Mouse (Mus musculus) forebrain, embryonic 16.5 days (tissue): ENCODE results near the gene Vps33b. TPM values are rescaled to one million over a fixed set of nuclear protein-coding genes. Genes with fewer than 3 reads are reported as not detected.
"Not testable (repeated sequence)": the region's sequence is repeated elsewhere in the genome, so short reads cannot be mapped to it uniquely, and the experiment has no call there.

Experiments used
- ATAC-seq: fragments of 200-750 bp; cut with Nextera tagmentation; 2 replicates; pipeline ENCODE4 v1.8.0; 2017; ENCODE audit warnings: mild to moderate bottlenecking, moderate library complexity
- H3K27ac ChIP-seq: fragments of 300-500 bp; sonication (generic); 2 replicates; pipeline ENCODE4 v1.5.1; 2014; ENCODE audit warnings: low read length, control low read depth
- H3K27me3 ChIP-seq: fragments of 300-500 bp; sonication (generic); replicated peaks from 2 replicates; pipeline ENCODE4 v1.6.1; 2014; ENCODE audit warnings: low read length; ENCODE audit not compliant: control insufficient read depth, insufficient read depth
- H3K36me3 ChIP-seq: fragments of 300-500 bp; sonication (generic); 2 replicates; pipeline ENCODE4 v1.6.1; 2014; ENCODE audit not compliant: control insufficient read depth, insufficient read depth
- H3K4me1 ChIP-seq: fragments of 300-500 bp; sonication (generic); replicated peaks from 2 replicates; pipeline ENCODE4 v1.6.1; 2014; ENCODE audit warnings: low read length; ENCODE audit not compliant: control insufficient read depth, insufficient read depth
- H3K4me2 ChIP-seq: fragments of 300-500 bp; sonication (generic); 2 replicates; pipeline ENCODE4 v1.6.1; 2014; ENCODE audit warnings: mild to moderate bottlenecking, low read length, control low read depth
- H3K4me3 ChIP-seq: fragments of 300-500 bp; sonication (generic); replicated peaks from 2 replicates; pipeline ENCODE4 v1.5.1; 2014; ENCODE audit warnings: mild to moderate bottlenecking, low read length, control low read depth
- H3K9ac ChIP-seq: fragments of 300-500 bp; sonication (generic); replicated peaks from 2 replicates; pipeline ENCODE4 v1.6.1; 2014; ENCODE audit warnings: low read depth, low read length, control low read depth
- H3K9me3 ChIP-seq: fragments of 300-500 bp; sonication (generic); 2 replicates; pipeline ENCODE4 v1.6.1; 2016; ENCODE audit warnings: low read length; ENCODE audit not compliant: control insufficient read depth
- WGBS: fragments of 180-500 bp; shearing (Covaris S2); extraction: QIAGEN DNeasy Blood & Tissue Kit; methylation state at CpG from one replicate; pipeline ENCODE4 v1.1.7; 2014; 5-methylcytosine and 5-hydroxymethylcytosine counted together
- polyA plus RNA-seq: library from polyadenylated mRNA; unstranded; fragments of >200 nt; fragmentation: Nextera tagmentation; extraction: Ambion mirVana; gene quantifications from 2 replicates; pipeline ENCODE4 v1.2.1, GENCODE M21; 2015

Vps33b gene
- polyA plus RNA-seq, 1 experiment from 2014 or later = 27.0 TPM

DNA sequence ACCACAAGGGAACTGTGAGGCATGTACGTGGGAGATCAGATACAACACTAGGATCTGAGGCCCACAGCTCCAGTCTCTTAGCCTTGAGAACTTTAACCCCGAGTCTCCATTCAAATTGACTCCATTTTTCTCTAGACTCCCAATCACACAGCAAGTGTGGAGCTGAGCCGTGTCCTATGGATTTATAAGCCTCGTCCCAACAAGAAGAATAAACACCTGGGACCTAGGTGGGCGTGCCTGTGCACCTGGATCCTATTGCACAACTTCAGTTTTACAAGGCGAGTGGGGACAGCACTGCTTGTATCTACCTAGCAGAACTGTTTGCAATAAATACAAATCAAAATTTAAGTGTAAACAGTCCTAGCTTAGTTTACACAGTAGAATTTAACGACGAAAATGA, 53.9 kb downstream of the Vps33b start:
- ATAC-seq = no peak
- peaks cover 26% of the 10 kb centered on the region for H3K36me3 ChIP-seq
- peak overlapping the region; percentile 79 for H3K4me3 ChIP-seq
- H3K9ac ChIP-seq = peak overlapping the region; percentile 48
- no peaks in the 10 kb centered on the region for H3K27me3 ChIP-seq
- 18% methylated on average over 8 of the region's 8 CpGs for WGBS
- peaks cover 18% of the 10 kb centered on the region for H3K4me1 ChIP-seq
- peak overlapping the region; percentile 96 for H3K27ac ChIP-seq
- H3K4me2 ChIP-seq = peak overlapping the region; percentile 60
- H3K9me3 ChIP-seq = no peaks in the 10 kb centered on the region

DNA sequence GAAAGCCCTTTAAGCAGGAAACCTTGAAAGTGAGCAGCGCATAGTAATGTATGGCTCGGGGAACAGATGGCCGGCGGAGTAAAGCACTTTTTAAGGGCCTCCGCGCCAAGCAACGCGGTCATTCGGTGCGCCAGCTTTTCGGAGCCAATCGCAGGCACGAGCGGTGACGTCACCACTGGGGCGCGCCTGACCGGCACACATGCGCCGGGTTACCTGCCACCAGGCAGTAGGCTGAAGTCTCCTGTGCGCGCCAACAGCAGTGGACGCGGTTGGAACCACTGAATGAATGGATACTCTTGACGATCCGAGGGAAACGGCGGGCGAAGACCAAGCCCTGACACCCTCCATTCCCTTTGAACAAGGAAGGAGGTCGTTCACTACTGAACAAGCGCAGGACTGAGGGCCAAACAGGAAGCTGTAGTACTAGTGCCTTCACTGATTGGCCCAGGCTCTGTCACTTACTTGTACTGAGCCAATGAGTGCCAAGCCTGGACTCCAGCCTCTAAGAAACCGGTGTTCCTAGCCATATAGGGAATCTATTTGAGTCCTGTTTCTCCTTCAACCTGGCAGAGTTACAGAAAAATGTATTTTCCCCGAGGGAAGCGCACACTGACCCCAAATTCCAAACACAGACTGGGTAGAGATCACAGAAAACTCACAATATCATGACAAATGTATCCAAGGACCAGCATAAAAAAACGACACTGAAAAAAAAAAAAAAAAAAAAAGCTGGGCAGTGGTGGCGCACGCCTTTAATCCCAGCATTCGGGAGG, 54.8 kb downstream of the Vps33b start, which contains the start of gene Rccd1:
Gene Rccd1 (minus strand): TSS at position 412 of the 773 bp plus-strand sequence.
- no peaks in the 10 kb centered on the region for H3K9me3 ChIP-seq
- ATAC-seq = peak; percentile 100

DNA sequence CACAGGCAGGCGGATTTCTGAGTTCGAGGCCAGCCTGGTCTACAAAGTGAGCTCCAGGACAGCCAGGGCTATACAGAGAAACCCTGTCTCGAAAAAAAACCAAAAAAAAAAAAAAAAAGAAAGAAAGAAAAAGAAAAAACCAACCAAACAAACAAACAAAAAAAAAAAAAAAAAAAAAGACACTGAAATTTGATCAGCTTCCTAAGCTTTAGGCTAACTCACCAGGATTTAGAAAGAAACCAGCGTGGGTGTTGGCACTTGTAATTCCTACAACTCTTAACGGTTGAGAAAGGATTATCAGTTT, 55.3 kb downstream of the Vps33b start:
- peaks cover 18% of the 10 kb centered on the region for H3K4me1 ChIP-seq
- not testable (repeated sequence) for H3K9ac ChIP-seq, ATAC-seq, H3K9me3 ChIP-seq, H3K27me3 ChIP-seq, H3K4me3 ChIP-seq
- 34% methylated on average over 5 of the region's 5 CpGs for WGBS
- H3K36me3 ChIP-seq = peaks cover 36% of the 10 kb centered on the region
- peak overlapping the region; percentile 60 for H3K4me2 ChIP-seq
- H3K27ac ChIP-seq = peak overlapping the region; percentile 96

More for the DNA sequence above, 54.8 kb downstream of the Vps33b start, which contains the start of gene Rccd1:
- H3K4me1 ChIP-seq = peaks cover 18% of the 10 kb centered on the region
- under 1% methylated on average over 38 of the region's 38 CpGs for WGBS
- H3K27me3 ChIP-seq = no peaks in the 10 kb centered on the region
- peak within 1 kb of the TSS; percentile 79 for H3K4me3 ChIP-seq
- H3K4me2 ChIP-seq = peak within 1 kb of the TSS; percentile 60
- peak within 1 kb of the TSS; percentile 48 for H3K9ac ChIP-seq
- H3K27ac ChIP-seq = peak within 1 kb of the TSS; percentile 96
- peaks cover 34% of the 10 kb centered on the region for H3K36me3 ChIP-seq

DNA sequence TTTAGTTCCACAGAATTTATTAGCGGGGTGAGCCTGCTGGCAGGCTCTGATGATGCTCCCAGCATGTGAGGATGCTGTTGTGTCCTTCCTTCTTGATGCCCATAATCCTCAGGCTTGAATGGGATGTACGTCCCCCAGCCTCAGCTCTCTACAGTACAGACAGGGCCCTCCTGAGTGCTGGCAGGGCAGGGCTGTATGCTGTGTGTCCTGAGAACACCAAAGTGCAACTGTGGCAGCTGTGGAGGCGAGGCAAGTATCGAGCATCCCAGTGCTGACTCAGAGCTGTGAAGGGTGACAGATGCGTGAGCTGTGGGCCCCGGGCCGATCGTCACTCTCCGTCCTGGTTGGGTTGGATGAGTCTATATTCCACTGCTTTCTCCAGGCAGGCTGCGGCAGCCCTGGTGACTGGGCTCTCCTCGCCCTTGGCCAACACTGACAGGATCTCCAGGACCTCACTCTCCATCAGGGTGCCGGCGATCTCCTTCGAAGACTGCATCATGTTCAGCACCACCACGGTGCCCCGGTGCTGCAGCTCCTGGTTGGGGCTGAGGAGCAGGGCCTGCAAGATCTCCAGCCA, 55.9 kb downstream of the Vps33b start:
- Histone ChIP-seq H3K4me3 (no peak overlapping the region), H3K27me3 (no peaks in the 10 kb centered on the region), H3K4me2 (no peak overlapping the region), H3K27ac (no peak overlapping the region; the same call in 1 of the 2 replicates), H3K9me3 (no peaks in the 10 kb centered on the region), H3K4me1 (peaks cover 18% of the 10 kb centered on the region), H3K36me3 (peaks cover 38% of the 10 kb centered on the region), H3K9ac (no peak overlapping the region)
- WGBS = 94% methylated on average over 16 of the region's 16 CpGs
- ATAC-seq = no peak

DNA sequence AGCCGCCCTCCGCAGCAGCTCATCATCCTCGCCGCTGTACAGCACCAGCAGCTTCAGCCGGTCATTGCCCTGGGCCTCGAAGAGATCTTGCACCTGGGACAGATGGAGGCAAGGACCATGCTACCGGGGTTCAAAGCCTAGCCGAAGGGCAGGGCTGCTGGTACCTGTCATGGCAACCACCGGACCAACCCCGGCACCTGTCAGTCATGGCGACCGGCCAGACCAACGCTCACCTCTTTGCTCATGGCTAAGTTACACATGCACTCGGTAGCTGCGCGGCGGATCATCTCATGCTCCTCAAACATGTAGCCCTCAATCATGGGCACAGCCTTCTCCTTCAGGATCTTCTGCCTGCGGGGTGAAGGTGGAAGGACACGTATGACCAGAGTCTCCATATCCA, 56.6 kb downstream of the Vps33b start:
- Histone ChIP-seq H3K4me3 (no peak overlapping the region), H3K36me3 (peaks cover 45% of the 10 kb centered on the region), H3K27ac (no peak overlapping the region), H3K9me3 (no peaks in the 10 kb centered on the region), H3K9ac (no peak overlapping the region), H3K4me1 (peaks cover 18% of the 10 kb centered on the region), H3K27me3 (no peaks in the 10 kb centered on the region), H3K4me2 (no peak overlapping the region)
- 97% methylated on average over 19 of the region's 19 CpGs for WGBS
- no peak for ATAC-seq

DNA sequence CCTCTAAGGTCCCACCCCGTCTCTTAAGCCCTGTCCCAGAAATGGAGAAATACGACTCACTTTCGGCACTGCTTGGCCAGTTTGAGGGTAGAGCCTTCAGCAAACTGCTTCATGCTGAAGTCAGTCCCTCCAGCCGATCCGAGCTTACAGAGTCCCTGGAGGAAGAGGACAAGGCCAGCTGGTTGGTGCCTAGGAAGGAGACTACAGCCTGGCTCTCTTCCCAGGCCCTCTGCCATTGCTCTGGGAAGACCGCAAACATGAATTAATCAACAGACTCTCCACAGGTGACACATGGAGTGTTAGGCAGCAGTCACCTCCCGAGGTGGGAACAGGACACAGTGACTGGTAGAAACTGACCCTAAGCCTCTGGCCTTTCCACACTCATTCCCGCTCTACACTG, 60.8 kb downstream of the Vps33b start:
- WGBS = 91% methylated on average over 8 of the region's 8 CpGs
- no peak overlapping the region for H3K4me3 ChIP-seq
- peaks cover 70% of the 10 kb centered on the region for H3K36me3 ChIP-seq
- no peak overlapping the region for H3K4me2 ChIP-seq
- ATAC-seq = no peak
- no peaks in the 10 kb centered on the region for H3K9me3 ChIP-seq
- no peak overlapping the region for H3K27ac ChIP-seq
- no peaks in the 10 kb centered on the region for H3K4me1 ChIP-seq
- H3K27me3 ChIP-seq = no peaks in the 10 kb centered on the region
- no peak overlapping the region for H3K9ac ChIP-seq

DNA sequence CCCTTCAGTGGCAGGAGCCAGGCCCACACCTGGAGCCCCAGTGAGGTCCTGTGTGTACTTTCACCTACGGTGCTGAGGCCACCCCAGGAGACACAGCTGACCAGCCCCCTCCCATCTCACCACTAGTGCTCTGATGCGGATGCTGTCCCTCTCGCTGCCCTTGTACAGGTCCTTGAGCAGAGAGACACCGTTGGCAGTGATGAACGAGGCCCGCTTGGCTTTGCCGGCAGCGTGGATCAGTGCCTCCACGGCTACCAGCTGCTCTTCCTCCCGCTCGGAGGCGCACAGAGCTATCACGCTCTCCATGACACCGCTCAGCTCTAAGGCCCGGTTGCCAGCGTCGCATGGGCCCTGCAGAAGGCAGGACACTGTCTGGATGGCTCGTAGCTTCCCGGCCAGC, 62.0 kb downstream of the Vps33b start:
- ATAC-seq = no peak
- Histone ChIP-seq H3K27me3 (no peaks in the 10 kb centered on the region), H3K27ac (no peak overlapping the region), H3K4me1 (no peaks in the 10 kb centered on the region), H3K4me2 (no peak overlapping the region), H3K4me3 (no peak overlapping the region), H3K9me3 (no peaks in the 10 kb centered on the region), H3K9ac (no peak overlapping the region), H3K36me3 (peaks cover 67% of the 10 kb centered on the region)
- WGBS = 95% methylated on average over 19 of the region's 19 CpGs

DNA sequence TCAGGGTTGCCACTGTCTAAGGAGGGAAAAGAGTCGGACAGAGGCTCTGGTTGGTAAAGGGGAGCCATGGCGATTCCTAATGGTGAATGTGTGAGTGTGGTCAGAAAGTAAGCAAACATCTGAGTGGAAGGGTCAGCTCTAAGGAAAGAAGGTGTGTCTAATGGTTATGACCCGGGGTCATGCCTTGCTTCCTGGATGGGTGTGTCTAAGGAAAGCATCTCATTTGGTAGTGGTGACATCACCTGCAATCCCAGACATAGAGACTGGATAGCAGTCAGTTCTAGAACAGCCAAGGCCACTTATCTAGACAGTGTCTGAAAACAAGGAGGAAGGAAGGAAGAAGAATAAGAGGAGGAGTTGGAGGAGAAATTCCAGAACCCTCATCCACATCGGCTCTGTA, 65.4 kb downstream of the Vps33b start:
- Histone ChIP-seq H3K4me2 (no peak overlapping the region), H3K27me3 (no peaks in the 10 kb centered on the region), H3K9ac (no peak overlapping the region), H3K9me3 (no peaks in the 10 kb centered on the region), H3K4me3 (no peak overlapping the region), H3K4me1 (peaks cover 21% of the 10 kb centered on the region), H3K36me3 (peaks cover 52% of the 10 kb centered on the region), H3K27ac (no peak overlapping the region)
- ATAC-seq = no peak
- WGBS = 94% methylated on average over 4 of the region's 4 CpGs

DNA sequence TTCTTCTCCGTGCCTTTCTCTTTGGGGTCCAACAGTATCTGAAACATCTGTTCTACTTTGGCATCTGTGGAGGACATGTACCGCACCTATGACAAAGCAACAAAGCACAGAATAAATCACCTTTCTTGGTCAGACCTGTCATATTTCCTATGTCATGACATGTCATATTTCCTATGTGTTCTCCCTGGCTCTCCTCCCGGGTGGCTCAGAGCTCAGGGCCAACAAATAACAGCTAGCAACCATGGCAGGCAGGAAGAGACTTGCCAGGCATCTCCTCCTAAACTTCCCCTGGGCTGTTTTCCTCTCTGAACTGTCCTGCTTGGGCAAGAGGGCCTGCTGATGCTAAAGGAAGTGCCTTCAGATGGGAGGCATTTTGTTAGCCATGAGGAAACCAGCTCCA, 67.5 kb downstream of the Vps33b start:
- peaks cover 35% of the 10 kb centered on the region for H3K36me3 ChIP-seq
- H3K4me3 ChIP-seq = no peak overlapping the region
- no peak overlapping the region for H3K9ac ChIP-seq
- 87% methylated on average over 3 of the region's 3 CpGs for WGBS
- ATAC-seq = no peak
- H3K4me2 ChIP-seq = no peak overlapping the region
- no peaks in the 10 kb centered on the region for H3K9me3 ChIP-seq
- no peaks in the 10 kb centered on the region for H3K27me3 ChIP-seq
- H3K4me1 ChIP-seq = peaks cover 32% of the 10 kb centered on the region
- no peak overlapping the region for H3K27ac ChIP-seq
